Comparison of ENCODE assay signal across 22 mouse cellular contexts in genomic region chr2:148436285-148436684, GRCm38 (mm10). TPM values are rescaled to one million over a fixed set of nuclear protein-coding genes. Genes with fewer than 3 reads are reported as not detected.
DNase-seq lines count a peak whose midpoint lies in the region; ATAC-seq lines count a peak whose summit lies in the region.
"Had no signal": no experiment of that assay in that cellular context is flagged by ENCODE, and none has a peak within 500 bp of the region (broad histone marks: within the 10 kb centered on the region; RNA-seq: fewer than 3 reads in every experiment).

No protein-coding gene starts in this region.

- no peak overlapping the region for H3K4me3 ChIP-seq in heart, embryonic 13.5 days
- H3K4me3 ChIP-seq: embryonic facial prominence, embryonic 15.5 days; neural tube, embryonic 12.5 days had no signal

- H3K36me3 ChIP-seq in heart, embryonic 13.5 days = no peaks in the 10 kb centered on the region
- H3K36me3 ChIP-seq: embryonic facial prominence, embryonic 15.5 days; neural tube, embryonic 12.5 days had no signal

- WGBS in heart, embryonic 13.5 days = 35% methylated on average over 3 of the region's 3 CpGs

- no peaks in the 10 kb centered on the region for H3K4me1 ChIP-seq in heart, embryonic 13.5 days
- H3K4me1 ChIP-seq: embryonic facial prominence, embryonic 15.5 days; neural tube, embryonic 12.5 days had no signal

- H3K9ac ChIP-seq in heart, embryonic 13.5 days = no peak overlapping the region
- H3K9ac ChIP-seq: embryonic facial prominence, embryonic 15.5 days; lung, embryonic 14.5 days; neural tube, embryonic 12.5 days had no signal

- H3K9me3 ChIP-seq in heart, embryonic 13.5 days = no peaks in the 10 kb centered on the region
- H3K9me3 ChIP-seq: embryonic facial prominence, embryonic 15.5 days; neural tube, embryonic 12.5 days had no signal

- no peaks in the 10 kb centered on the region for H3K27me3 ChIP-seq in heart, embryonic 13.5 days (replicated peaks)
- H3K27me3 ChIP-seq: embryonic facial prominence, embryonic 15.5 days; neural tube, embryonic 12.5 days had no signal

- DNase-seq in cerebellum, postnatal 10 days = peak; percentile 1 to 3
- DNase-seq in cerebellum, adult 9-11 months = no peak
- no peak for DNase-seq in heart, postnatal 4 days
- peak; percentile 11 for DNase-seq in lung, postnatal 10 days
- DNase-seq in lung, adult 18-20 months = no peak
- DNase-seq in retina, postnatal 1 day = peak; percentile 48
- DNase-seq: adrenal gland, adult 8-10 months; cerebellum, adult 11 months; cerebellum, postnatal 25 days; gastrocnemius, postnatal 10 days; heart, postnatal 10 days; kidney, adult 11 months; lung, embryonic 14.5 days; right cerebral cortex, postnatal 14 days; spleen, adult 18-20 months; thymus, postnatal 25 days had no signal

- no peak overlapping the region for H3K27ac ChIP-seq in heart, embryonic 13.5 days (replicated peaks)
- H3K27ac ChIP-seq: embryonic facial prominence, embryonic 15.5 days; hindbrain, postnatal 0 days; neural tube, embryonic 12.5 days had no signal

- no peak for ATAC-seq in heart, embryonic 13.5 days (ENCODE audit: extremely low read depth, insufficient number of reproducible peaks, low FRiP score, low TSS enrichment)
- ATAC-seq in megakaryocyte-erythroid progenitor cell, adult 5-6 weeks (replicated peaks; ENCODE audit: low FRiP score, low TSS enrichment, poor library complexity, severe bottlenecking) = no peak
- ATAC-seq: hindbrain, postnatal 0 days had no signal

- H3K4me2 ChIP-seq in heart, embryonic 13.5 days = 0 out of 2 replicates have a peak overlapping the region, but pooled peaks have one; percentile 27
- H3K4me2 ChIP-seq: embryonic facial prominence, embryonic 15.5 days; liver, embryonic 11.5 days; neural tube, embryonic 12.5 days had no signal

RNA-seq across cellular contexts. Expression of gene Cd93, which starts 7.1 kb away (rescaled TPM):
- 24.4 and 25.3 TPM in 2 replicates for polyA plus RNA-seq in heart, embryonic 13.5 days (2015; fragmentation: Nextera tagmentation; extraction: Ambion mirVana)
- total RNA-seq in heart, postnatal 4 days (2021) = 100 to 1,000 TPM; 160 to 168 TPM
- total RNA-seq in megakaryocyte-erythroid progenitor cell, adult 5-6 weeks (2014; fragmentation: Nextera tagmentation) = 4.0 and 7.3 TPM in 2 replicates
- 3.9 and 13.0 TPM in 2 replicates for total RNA-seq in megakaryocyte-erythroid progenitor cell, adult 5-6 weeks (2017)

RNA-seq across cellular contexts. Expression of gene Thbd, which starts 28.3 kb away (rescaled TPM):
- 13.3 and 16.6 TPM in 2 replicates for polyA plus RNA-seq in heart, embryonic 13.5 days (2015; fragmentation: Nextera tagmentation; extraction: Ambion mirVana)
- 10 to 100 TPM; 37.2 to 41.4 TPM for total RNA-seq in heart, postnatal 4 days (2021)
- 0.52 and 3.5 TPM in 2 replicates for total RNA-seq in megakaryocyte-erythroid progenitor cell, adult 5-6 weeks (2014; fragmentation: Nextera tagmentation)
- 1.7 and 1.8 TPM in 2 replicates for total RNA-seq in megakaryocyte-erythroid progenitor cell, adult 5-6 weeks (2017)

RNA-seq across cellular contexts. Expression of gene Sstr4, which starts 41.1 kb away (rescaled TPM):
- 0.94 and 1.3 TPM in 2 replicates for polyA plus RNA-seq in heart, embryonic 13.5 days (2015; fragmentation: Nextera tagmentation; extraction: Ambion mirVana)
- total RNA-seq in heart, postnatal 4 days (2021) = under 1 TPM; 0.79 to 0.81 TPM
- total RNA-seq in megakaryocyte-erythroid progenitor cell, adult 5-6 weeks (2014; fragmentation: Nextera tagmentation) = not detected in 2 replicates
- not detected in 2 replicates for total RNA-seq in megakaryocyte-erythroid progenitor cell, adult 5-6 weeks (2017)

Comparison
In these comparisons a context has a peak if more than half of its experiments do, and no peak if none do; other contexts are left out.
1. DNase-seq: peak in cerebellum, postnatal 10 days (2 of 2), lung, postnatal 10 days (single experiment) and retina, postnatal 1 day (single experiment); none in cerebellum, adult 9-11 months (single experiment), heart, postnatal 4 days (single experiment) and lung, adult 18-20 months (0 of 2).
2. RNA of gene Cd93, which starts 7.1 kb away (total RNA-seq): 160 to 168 TPM in heart, postnatal 4 days; 3.9 to 13.0 TPM in megakaryocyte-erythroid progenitor cell, adult 5-6 weeks; every median in the first group is over 10 times any median in the second.
3. RNA of gene Thbd, which starts 28.3 kb away (total RNA-seq): 37.2 to 41.4 TPM in heart, postnatal 4 days; 0.52 to 3.5 TPM in megakaryocyte-erythroid progenitor cell, adult 5-6 weeks; every median in the first group is over 4 times any median in the second.